Mouse (Mus musculus): ENCODE measurements around the gene Pklr.

The Pklr gene

DNA sequence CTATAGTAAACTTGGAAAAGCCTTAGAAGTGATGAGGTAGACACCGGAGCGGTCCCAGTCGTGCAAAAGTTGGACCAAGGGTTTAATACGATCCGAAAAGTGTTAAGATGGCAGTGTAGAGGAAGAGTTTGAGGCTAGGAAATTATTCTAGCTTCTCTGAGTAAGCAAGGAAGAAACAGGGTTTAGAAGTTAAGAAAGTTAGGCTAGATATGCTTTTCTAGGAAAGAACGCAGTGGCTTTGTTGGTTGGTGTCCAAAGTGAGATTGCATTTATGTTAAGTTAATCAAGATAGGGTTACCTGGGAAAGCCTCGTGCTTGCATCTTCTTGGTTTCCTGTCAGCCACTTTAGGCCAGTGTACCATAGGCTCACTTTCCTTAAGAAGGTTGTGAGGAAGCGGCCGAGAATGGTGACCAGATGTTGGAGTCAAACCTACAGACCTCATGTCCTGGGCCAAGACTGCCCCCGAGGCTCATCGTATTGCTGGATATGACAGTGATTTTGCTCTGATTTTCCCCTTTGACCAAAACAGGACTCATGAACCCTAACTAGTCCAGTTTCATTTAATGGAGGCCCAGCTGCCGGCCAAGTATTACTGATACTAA is 29.4 kb downstream of the Pklr start:
- DNase-seq = no peak

DNA sequence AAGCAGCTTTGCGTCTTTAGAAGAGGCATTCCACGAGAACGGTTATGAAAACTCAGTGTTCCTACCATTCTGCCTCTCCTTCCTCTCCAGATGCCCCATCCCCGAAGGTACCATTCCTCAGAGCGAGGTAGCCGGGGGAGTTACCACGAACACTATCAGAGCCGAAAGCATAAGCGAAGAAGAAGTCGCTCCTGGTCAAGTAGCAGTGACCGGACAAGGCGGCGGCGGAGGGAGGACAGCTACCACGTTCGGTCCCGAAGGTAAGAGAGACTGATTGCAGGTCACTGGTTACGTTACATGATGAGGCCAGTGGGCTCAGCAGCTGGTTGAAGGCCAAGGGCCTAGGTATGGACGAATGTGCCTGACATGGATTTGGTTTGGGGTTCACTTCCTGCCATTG is 31.0 kb downstream of the Pklr start:
- no peak for DNase-seq

- no peak for DNase-seq
These were observed 38.9 kb downstream of the Pklr start for GRCm38 (mm10) chr3:89174844-89175243.

DNA sequence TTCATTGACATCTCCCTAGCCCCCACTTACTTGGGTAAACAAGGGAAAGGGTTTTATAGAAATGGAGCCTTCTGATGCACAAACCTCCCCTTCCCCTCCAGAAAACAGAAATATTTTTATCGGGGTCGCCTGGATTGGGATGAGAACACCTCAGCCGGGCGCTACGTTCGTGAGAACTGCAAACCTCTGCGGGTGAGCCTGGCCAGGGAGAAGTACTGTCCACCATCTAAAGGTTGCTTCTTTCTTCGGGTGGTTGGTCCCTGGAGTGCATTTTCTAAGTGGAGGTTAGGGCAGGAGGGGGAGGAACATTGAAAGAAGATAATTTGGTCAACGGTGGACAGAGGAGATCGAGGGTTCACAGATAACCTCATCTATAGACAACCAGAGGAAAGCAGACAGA is 39.6 kb downstream of the Pklr start:
- DNase-seq = no peak

- DNase-seq = no peak
These were observed 40.5 kb downstream of the Pklr start for GRCm38 (mm10) chr3:89176421-89176820.

GRCm38 (mm10) chr3:89177242-89178106 is 41.5 kb downstream of the Pklr start, which contains the start of gene Scamp3:
Gene Scamp3, plus strand, starts transcription at chr3:89177473.
- DNase-seq = peak; percentile 96

DNA sequence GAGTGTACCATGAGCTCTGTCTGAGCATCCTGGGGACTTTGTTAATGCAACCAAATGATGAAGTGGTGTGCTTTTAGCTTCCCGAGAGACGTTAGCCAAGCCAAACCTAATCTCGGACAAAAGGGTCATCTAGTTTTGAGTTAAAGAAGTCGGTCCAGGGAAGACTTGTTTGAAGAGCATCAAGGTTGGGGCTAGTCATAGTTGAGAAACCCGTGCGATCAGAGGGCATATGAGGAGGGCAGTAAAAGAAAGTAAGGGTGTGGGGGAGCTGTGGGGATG is 42.1 kb downstream of the Pklr start:
- DNase-seq = no peak

- DNase-seq = no peak
These were observed 43.1 kb downstream of the Pklr start for GRCm38 (mm10) chr3:89179056-89179455.

DNA sequence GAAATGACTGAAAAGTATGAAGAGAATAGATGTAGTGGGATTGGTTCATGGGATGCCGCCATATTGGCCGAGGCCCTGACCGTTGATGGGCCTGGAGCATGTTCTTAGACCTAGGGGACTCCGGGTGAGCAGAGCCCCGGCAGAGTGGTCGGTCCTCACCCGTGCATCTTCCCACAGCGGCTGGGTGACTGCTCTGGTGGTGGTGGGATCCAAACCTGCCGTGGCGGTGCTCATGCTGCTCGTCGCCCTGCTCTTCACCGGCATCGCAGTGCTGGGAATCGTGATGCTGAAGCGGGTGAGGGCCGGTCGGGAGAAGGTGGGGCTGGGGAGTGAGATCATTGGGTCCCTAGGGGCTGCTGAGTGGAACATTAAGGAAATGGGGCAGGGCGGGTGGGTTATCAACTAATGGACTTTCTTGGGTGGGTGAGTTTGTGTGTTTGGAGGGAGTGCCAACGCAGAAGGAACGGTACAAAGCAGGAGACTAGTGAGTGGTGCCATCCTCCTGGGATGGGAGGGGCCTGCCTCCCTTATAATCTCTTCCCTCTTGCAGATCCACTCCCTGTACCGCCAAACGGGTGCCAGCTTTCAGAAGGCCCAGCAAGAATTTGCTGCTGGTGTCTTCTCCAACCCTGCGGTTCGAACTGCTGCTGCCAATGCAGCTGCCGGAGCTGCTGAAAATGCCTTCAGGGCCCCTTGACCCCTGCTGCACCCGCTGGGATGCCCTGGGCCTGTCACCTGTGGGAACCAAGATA is 46.0 kb downstream of the Pklr start:
- DNase-seq = no peak

DNA sequence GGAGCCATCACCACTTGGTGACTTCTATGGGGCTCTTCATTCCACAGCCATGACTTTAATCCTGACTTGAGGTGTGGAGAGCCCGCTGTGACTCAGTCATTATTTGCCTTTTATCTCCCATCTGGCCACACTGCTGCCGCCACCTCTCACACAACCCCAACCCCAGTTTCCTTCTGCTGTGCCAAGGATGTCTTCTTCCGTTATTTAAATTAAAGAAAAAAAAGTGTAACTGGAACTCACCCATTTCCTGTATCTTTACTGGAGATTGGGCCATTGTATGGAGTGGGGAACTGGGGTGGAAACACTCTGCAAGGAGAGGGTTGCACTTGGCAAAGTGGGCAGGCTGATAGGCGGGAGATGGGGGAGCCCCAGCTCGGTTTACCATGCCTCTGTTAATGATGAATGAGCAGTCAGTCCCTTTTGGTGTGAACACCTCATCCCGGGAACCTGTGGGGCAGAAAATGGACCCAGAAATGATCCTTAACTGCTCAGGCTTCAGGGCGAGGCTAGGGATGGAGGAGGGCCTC is 46.7 kb downstream of the Pklr start:
- no peak for DNase-seq

GRCm38 (mm10) chr3:89183058-89183958 is 47.4 kb downstream of the Pklr start, which contains the start of gene Fam189b:
Gene Fam189b, plus strand, starts transcription at chr3:89183143.
- DNase-seq = peak; percentile 93

GRCm38 (mm10) chr3:89183959-89184315 is 48.0 kb downstream of the Pklr start:
- no peak for DNase-seq

GRCm38 (mm10) chr3:89187197-89187596 is 51.3 kb downstream of the Pklr start:
- no peak for DNase-seq

DNA sequence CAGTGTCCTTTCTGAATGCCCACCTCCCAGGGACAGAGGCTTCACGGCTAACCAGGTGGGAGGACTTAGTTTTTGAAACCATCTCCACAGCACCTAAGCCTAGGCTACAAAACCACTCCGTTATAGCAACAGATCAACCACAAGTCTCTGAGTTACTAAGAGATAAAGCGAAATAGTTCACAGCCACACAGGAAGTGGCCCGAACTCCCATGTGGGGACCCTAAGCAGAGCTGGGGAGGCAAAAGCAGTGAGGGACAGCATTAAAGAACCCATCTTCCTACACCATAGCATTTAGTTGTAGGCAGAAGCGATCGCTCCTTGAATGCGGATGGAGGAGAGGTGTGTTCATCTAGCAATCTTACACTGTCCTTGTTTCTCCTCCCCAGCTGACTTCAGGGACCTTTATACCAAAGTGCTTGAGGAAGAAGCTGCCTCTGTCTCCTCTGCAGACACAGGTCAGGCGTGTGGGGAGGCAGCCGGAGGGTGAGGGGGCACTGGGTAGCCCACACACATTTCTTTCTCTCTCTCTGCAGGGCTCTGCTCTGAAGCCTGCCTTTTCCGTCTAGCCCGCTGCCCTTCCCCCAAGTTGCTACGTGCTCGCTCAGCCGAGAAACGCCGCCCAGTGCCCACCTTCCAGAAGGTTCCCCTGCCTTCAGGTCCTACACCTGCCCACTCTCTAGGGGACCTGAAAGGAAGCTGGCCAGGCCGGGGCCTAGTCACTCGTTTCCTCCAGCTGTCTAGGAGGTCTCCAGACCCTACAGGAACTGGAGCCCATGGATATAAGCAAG is 51.9 kb downstream of the Pklr start:
- no peak for DNase-seq

GRCm38 (mm10) chr3:89188478-89188875 is 52.5 kb downstream of the Pklr start:
- no peak for DNase-seq

DNA sequence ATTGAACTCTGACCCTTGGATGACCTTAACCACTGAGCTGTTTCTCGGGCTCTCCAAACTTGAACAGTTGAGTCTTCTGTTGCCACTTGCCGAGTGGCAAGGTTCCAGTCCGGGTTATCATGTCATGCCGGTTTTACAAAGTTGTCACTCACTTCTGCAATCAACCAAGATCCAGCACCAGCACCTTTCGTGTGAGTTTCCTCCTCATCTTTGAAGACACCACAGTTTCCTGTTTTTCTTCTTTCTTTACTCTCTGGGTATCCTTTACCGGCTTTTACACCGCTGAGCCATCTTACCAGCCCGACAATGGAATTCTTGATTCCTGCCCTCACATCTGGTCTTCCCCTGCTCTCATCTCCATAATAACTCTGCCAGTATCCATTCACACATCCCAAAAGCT is 54.5 kb downstream of the Pklr start:
- no peak for DNase-seq

DNA sequence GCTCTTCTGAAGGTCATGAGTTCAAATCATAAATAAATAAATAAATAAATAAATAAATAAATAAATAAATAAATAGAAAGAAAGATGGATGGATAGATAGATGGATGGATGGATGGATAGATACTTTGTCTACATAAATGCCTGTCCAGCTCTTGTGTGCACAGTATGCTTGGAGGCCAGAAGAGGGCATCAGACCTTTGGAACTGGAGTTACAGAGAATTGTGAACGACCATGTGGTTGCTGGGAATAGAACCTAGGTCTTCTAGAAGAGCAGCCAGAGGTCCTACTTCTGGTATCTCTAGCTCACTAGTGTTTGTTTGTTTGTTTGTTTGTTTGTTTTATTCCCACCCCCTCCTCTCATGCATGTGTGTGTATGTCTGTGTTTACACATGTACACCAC is 57.4 kb downstream of the Pklr start:
- DNase-seq = no peak

- DNase-seq = no peak
These were observed 57.9 kb downstream of the Pklr start for GRCm38 (mm10) chr3:89193853-89194252.

All from layer of hippocampus, adult 9-11 months (tissue).